Mouse (Mus musculus) ES-E14 (cell line): ENCODE measurements at regions not wholly inside any gene's neighbourhood (a gene's known extent, or its start where the extent isn't known, plus 50 kb on each side); places are given as distances from the start of the nearest gene placed in this dataset.

Experiments used
- CHD2 ChIP-seq: IDR thresholded peaks from 2 replicates; pipeline ENCODE4 v1.6.1; 2014; ENCODE audit warnings: mild to moderate bottlenecking, low read depth, low read length, inconsistent platforms
- MAFK ChIP-seq: IDR thresholded peaks from 2 replicates; pipeline ENCODE4 v1.6.1; 2014; ENCODE audit warnings: mild to moderate bottlenecking, low read depth, low read length, inconsistent platforms; ENCODE audit not compliant: insufficient read depth
- ZC3H11A ChIP-seq: IDR thresholded peaks from 2 replicates; pipeline ENCODE4 v1.6.1; 2012; ENCODE audit warnings: low read depth, mild to moderate bottlenecking, inconsistent platforms, low read length, borderline replicate concordance

GRCm38 (mm10) chr7:111374534-111374933 lies 291.7 kb upstream of the Eif4g2 start:
- no peak for TF ChIP-seq MAFK
- no peak for TF ChIP-seq ZC3H11A
- no peak for TF ChIP-seq CHD2
